Mouse (Mus musculus): Measurements from ENCODE around the gene Amotl2.
"Not testable (repeated sequence)": the region's sequence is repeated elsewhere in the genome, so short reads cannot be mapped to it uniquely, and the experiment has no call there.

Gene Amotl2

DNA sequence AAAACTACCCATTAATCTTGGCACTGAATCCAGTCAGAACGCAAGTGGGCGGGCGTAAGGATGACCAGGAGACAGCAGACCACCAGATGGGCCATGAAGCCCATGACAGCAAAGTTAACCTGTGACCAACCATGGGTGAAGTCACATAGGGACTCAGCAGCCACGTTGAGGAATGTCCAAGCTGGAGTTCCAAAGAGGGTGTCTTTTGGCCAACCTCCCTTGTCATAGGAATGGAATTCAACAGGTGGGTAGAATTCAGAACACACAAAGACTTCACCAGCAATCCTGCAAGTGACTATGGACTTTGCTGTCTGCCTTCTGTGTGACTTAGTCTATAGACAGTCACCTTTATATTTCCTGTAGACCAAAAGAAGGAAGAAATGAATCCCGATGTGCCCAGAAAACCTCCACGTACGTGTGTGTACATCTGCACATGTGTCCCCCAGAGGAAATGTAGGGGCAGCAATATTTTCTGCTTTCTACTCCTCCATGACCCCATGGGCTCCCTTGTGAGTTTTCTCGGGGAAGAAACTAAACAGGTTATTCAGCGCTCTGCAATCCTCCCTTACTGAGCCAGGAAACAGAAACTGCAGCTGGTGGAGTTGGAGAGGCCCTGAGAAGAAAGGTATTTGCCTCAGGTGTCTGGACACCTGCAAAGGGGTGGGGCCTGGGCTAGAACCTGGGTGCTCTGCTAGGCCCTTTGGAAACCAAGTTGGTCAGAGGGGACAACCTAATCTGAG, 17.7 kb downstream of the Amotl2 start:
- no peak for DNase-seq (ENCODE audit: low spot score)

GRCm38 (mm10) chr9:102734739-102735075, 18.2 kb downstream of the Amotl2 start:
- DNase-seq (ENCODE audit: low spot score) = no peak

DNA sequence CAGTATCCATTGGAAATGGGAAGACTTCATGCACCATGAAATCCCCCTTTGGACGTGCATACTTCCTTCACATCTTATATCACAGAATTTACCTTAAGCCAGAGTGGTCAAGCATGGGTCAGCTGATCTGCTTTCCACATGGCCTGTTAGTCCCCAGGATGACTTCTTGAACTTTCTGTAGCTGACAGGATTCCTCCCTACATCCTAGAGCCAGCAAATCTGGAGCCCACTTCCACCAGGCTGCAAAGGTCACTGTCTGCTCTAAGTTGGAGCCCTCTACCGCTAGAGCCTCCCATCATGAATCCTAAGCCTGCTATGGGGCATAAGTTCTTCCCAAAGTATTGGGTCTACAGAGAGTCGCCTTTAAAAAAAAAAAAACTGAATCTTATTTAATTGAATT, 18.8 kb downstream of the Amotl2 start:
- no peak for DNase-seq (ENCODE audit: low spot score)

DNA sequence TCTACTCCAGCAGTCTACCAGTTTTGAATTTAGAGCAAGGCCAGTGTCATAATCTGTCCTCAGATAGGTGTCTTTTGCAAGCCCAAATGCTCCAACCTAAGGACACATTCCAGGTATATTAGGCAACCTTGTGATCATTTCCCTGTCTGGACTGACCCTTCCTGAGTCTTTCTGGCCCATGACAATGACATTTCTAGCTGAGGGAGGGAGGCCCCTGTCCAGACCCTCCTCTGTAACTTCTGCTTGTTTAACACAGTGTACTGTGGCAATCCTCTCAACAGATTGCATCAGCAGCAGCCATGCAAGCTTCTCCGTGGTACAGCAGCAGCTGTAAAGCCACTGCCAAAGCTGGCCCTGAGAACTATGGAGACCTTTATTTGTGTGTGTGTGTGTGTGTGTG, 19.5 kb downstream of the Amotl2 start:
- no peak for DNase-seq (ENCODE audit: low spot score)

DNA sequence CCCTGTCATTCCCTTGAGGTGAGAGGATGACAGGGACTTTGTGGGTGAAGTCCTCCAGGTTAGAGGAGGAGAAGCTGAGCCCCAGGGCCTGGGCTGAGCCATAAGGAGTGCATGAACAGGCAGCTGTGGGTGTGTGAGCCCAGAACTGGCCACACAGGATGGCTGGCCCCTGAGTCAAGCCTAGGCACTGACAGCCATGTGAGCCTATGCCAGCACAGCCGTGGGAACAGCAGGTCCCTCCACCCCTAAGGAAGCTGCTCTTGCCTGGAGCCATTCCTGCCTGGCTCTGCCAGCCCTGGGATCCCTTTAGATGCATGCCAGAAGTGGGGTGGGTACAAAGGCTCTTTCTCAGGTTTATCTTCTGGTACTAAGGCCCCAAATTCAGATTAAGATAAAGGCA, 20.9 kb downstream of the Amotl2 start:
- no peak for DNase-seq (ENCODE audit: low spot score)

- DNase-seq (ENCODE audit: low spot score) = no peak
These were observed 30.3 kb downstream of the Amotl2 start for GRCm38 (mm10) chr9:102746753-102747152.

- no peak for DNase-seq (ENCODE audit: low spot score)
These were observed 31.4 kb downstream of the Amotl2 start for GRCm38 (mm10) chr9:102747902-102748301.

DNA sequence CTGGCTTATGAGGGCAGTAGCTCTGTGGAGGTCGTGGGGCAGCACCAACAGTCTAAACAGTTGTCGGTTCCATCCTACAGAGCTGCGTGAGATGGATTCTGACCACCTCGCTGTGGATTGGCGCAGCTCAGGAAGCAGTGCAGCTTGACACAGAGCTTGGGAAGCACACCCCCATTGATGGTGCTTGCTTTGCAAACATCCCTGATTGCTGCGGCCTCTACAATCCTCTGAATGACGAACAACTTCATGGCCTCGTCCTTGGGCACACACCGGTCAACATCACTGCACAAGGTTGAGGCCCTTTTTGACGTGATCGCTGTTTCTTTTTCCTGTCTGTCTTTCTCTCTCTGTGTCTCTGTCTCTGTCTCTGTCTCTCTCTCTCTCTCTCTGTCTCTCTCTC, 32.7 kb downstream of the Amotl2 start:
- no peak for DNase-seq (ENCODE audit: low spot score)

GRCm38 (mm10) chr9:102751632-102752303, 35.3 kb downstream of the Amotl2 start:
- DNase-seq (ENCODE audit: low spot score) = no peak

DNA sequence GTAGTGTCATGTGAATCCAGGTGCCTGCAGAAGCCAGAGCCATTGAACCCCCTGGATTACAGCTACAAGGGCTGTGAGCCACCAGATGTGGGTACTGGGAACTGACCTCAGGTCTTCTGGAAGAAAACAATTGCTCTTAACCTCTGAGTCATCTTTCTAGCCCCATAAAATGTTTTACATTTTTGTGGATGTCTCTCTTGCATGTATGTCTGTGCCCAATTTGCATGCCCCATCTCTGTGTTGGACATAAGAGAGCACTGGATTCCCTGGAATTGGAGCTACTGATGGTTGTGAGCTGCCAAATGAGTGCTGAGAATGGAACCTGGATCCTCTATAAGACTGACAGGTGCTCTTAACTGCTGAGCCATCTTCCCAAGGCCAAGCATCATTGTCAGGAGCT, 36.8 kb downstream of the Amotl2 start:
- no peak for DNase-seq (ENCODE audit: low spot score)

GRCm38 (mm10) chr9:102755161-102755560, 38.7 kb downstream of the Amotl2 start:
- DNase-seq (ENCODE audit: low spot score) = no peak

GRCm38 (mm10) chr9:102755591-102756270, 39.3 kb downstream of the Amotl2 start:
- no peak for DNase-seq (ENCODE audit: low spot score)

- no peak for DNase-seq (ENCODE audit: low spot score)
These were observed 39.9 kb downstream of the Amotl2 start for GRCm38 (mm10) chr9:102756352-102756751.

- no peak for DNase-seq (ENCODE audit: low spot score)
These were observed 42.4 kb downstream of the Amotl2 start for GRCm38 (mm10) chr9:102758851-102759250.

GRCm38 (mm10) chr9:102759581-102760001, 43.1 kb downstream of the Amotl2 start:
- no peak for DNase-seq (ENCODE audit: low spot score)

DNA sequence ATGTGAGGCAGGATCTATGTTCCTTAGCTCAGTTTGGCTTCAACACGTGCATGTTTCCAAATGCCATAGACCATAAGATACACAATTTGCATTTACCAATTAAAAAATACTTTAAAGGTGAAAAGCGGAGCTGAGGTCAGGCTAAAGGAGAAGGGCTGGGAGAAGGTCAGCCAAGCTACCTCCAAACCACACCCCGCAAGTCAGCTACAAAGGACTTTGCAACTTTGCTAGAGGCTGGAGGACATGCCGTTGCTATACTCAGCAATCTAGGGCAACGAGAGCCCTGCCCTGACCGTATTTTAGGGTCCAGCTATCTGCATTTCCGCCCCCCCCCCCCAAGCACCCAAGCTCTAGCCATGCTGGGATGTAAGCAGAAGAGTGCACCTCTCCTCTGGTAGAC, 45.1 kb downstream of the Amotl2 start:
- no peak for DNase-seq (ENCODE audit: low spot score)

GRCm38 (mm10) chr9:102762836-102763235, 46.4 kb downstream of the Amotl2 start:
- no peak for DNase-seq (ENCODE audit: low spot score)

DNA sequence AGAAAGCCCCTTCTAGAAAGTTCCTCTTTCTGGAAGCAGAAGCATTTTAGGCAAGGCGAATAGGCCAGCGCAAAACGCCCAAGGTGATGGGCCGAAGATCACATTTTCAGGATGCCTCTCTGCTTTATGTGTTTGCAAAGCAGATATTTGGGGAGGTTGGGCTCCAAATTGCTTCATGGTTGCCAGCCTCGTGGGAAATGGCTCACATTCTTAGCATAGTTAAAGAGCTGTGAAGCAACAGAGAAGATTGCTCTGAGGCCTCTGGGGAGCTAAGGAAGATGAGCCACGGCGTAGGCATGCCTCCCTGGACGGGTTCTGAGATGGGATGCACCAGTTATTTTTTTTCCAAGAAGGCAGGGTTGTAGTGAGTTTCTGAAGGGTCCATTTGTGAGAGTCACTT, 47.0 kb downstream of the Amotl2 start:
- DNase-seq (ENCODE audit: low spot score) = no peak

GRCm38 (mm10) chr9:102764540-102764939, 48.1 kb downstream of the Amotl2 start:
- DNase-seq (ENCODE audit: low spot score) = not testable (repeated sequence)

- no peak for DNase-seq (ENCODE audit: low spot score)
These were observed 50.3 kb downstream of the Amotl2 start for GRCm38 (mm10) chr9:102766741-102767140.

DNA sequence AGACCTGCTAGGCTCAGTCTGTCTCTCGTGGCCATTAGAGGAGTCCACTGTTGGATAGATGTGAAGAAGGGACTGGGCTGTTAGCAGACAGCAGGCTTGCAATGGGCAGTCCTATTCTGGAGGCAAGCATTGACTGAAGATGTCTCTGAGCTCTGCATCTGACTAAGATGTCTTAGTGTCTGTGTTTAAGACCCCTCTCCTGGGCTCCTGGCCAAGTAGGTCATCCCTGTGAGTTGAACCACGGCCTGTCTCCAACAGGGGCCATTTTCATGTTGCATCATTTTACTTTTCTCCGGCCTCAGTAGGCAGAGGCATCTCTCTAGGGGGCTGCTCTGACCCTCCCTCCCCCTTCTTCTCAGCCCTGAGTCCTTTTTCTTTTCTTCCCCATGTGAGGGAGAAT, 52.8 kb downstream of the Amotl2 start:
- DNase-seq (ENCODE audit: low spot score) = no peak

DNA sequence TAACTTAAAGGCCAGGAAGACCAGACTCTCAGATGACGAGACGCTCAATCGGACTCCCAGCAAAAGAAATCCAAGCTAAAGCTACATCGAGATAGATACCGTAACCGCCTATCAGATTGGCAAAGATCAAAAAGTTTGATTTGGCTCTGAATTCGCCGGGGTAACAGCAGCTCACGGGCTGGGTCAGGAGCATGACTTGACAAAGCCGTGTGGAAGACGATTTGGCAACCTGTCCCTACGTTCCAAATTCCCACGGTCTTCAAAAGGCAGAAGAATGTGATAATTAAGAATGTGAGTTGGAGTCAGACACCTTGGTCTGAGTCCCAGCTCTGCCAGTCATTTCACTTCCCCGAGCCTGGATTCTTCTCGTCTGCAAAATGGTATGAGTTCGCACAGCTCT, 53.7 kb downstream of the Amotl2 start:
- no peak for DNase-seq (ENCODE audit: low spot score)

- DNase-seq (ENCODE audit: low spot score) = no peak
These were observed 54.9 kb downstream of the Amotl2 start for GRCm38 (mm10) chr9:102771308-102771895.

Data from left cerebral cortex, adult 11 months (tissue).